Mouse (Mus musculus) cerebellum, adult 2 months (tissue): ENCODE measurements at regions not wholly inside any gene's neighbourhood (a gene's known extent, or its start where the extent isn't known, plus 50 kb on each side); places are given as distances from the start of the nearest gene placed in this dataset.

Experiments used
- CTCF ChIP-seq: fragments of 200-500 bp; IDR thresholded peaks from 2 replicates; pipeline ENCODE4 v1.5.1; 2011; ENCODE audit warnings: low read depth, mild to moderate bottlenecking, control low read depth, low read length, moderate library complexity, borderline replicate concordance; ENCODE audit not compliant: insufficient read depth
- POLR2A ChIP-seq: fragments of 200-500 bp; IDR thresholded peaks from 2 replicates; pipeline ENCODE4 v1.6.1; 2011; ENCODE audit warnings: low read length, control low read depth, borderline replicate concordance; ENCODE audit not compliant: insufficient read depth

DNA sequence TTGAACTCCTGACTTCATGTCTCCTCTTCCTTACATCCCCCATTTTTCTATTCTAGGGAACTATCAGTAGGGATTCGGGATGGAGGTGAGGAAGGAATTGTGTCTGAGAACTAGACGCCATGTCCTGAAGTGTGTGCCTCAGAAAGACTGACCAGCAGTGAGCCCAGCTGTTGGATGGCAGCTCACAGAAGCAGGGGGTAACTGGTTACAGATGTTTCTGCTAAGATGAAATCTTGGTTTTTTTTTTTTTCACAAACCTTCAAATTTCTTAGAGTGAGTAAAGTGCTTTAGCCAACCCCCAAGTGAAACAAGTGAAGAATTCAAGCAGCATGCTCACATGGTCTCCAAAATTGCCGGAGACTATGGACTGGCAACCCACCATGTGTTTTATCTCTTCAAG is 165.7 kb downstream of the Pmp22 start:
- TF ChIP-seq POLR2A (no peak), CTCF (no peak)
